Mouse (Mus musculus) colon, adult 2 months (tissue): ENCODE measurements around the gene Wdr59. TPM values are rescaled to one million over a fixed set of nuclear protein-coding genes. Genes with fewer than 3 reads are reported as not detected.

Source experiments
- polyA plus RNA-seq: library from polyadenylated mRNA; depleted of rRNA; stranded (reverse); fragments of >200 nt; gene quantifications from 2 replicates; pipeline ENCODE4 v1.2.3, GENCODE M21; 2012; rRNA removed

Gene Wdr59
- polyA plus RNA-seq: 6.1 and 6.2 TPM in 2 replicates

DNA sequence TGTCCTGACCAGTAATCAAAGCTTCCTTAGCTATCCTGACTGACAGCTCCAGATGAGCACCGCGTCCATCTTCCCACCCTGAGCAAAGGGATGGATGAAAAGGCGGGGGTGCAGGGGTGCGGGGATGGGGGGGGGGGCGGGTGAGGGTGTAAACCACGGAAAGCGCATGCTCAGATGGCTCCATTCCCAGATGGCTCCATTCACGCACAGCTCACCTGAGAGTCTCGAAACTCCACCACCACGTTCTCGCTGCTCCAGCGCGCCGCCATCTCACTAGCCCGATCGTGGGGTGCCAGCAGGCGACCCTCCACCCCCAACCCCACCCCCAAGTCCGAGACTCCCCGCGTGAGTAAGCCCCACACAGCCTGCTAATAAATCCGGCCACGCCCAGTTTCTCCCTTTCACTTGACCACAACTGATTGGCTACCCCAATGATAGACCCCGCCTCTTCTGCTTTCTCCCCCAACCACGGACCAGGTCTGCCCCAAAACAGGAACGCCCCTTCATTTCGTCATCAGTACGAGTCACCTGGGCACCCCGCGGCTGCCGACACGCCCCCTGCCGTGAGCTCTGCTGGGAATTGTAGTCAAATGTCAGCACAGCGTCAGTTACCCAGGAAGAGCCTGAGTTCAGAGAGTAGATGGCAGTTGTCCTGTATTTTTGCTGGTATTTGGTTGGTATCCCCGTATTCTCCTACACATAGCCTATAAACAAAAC is at the start of gene Wdr59:
Gene Wdr59, minus strand, starts transcription at position 380 of the 717 bp plus-strand sequence.

DNA sequence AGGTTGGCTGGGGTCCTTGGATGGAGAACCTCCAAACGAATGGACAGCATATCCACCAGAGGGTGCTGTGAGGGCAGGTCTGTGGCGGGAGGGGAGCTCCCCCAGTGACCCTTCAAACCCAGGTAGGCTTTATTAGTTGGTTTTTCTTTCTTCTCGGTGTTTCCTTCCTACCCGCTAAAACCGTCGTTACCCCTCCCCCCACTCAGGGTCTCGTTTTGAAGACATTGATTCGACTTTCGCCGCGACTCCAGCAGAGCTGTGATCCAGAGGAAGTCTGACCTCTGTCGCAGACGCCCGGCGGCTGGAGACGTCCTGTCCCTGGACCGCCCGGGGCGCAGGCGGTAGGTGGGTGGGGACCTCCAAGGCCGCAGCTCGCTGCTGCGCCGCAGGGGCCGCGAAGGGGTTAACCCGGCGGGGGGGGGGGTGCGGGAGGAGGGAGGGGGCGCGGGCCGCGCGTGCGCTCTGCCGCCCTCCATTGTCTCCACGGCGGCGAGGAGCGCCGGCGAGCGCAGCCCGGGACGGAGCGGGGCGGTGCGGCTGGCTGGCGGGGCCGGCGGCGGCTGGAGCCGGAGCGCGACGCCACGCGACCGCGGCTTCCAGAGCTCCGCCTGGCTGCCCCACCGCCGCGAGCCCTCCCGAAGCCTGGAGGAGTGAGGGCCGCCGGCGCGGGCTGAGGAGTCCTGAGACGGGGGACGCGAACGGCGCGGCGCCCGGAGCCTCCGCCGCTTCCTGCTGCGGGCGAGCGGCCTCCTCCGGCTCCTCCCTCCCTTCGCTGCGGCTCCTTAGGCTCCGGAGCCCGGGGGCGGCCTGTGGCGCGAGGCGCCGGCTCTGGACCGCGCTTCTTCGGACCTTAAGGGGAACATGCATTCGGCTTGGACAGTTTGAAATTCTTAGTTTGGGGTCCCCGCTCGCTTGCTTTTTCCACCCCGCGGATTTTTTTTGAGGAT is 14.4 kb upstream of the Wdr59 start, which contains the start of gene Znrf1:
Gene Znrf1, plus strand, starts transcription at position 67 of the 947 bp plus-strand sequence.

Other genes starting within 250 kb of the Wdr59 start
- 9.1 and 9.5 TPM in 2 replicates for gene Rfwd3, start 221.9 kb downstream of the Wdr59 start, polyA plus RNA-seq
- gene Mlkl, start 183.9 kb downstream of the Wdr59 start, polyA plus RNA-seq: 2.6 TPM in 2 replicates
- 138 and 159 TPM in 2 replicates for gene Fa2h, start 128.3 kb downstream of the Wdr59 start, polyA plus RNA-seq
- gene Znrf1, start 14.0 kb upstream of the Wdr59 start, polyA plus RNA-seq: 63.1 and 68.8 TPM in 2 replicates
- gene Ldhd, start 108.3 kb upstream of the Wdr59 start, polyA plus RNA-seq: 8.4 TPM in 2 replicates
- gene Zfp1, start 121.3 kb upstream of the Wdr59 start, polyA plus RNA-seq: 2.9 and 3.0 TPM in 2 replicates
- 14.0 and 13,449 TPM in 2 replicates for gene Ctrb1, start 168.9 kb upstream of the Wdr59 start, polyA plus RNA-seq
- gene Bcar1, start 221.7 kb upstream of the Wdr59 start, polyA plus RNA-seq: 121 and 122 TPM in 2 replicates